Mouse (Mus musculus): ENCODE measurements around the gene Pinlyp.

- TF ChIP-seq CTCF (IDR thresholded peaks at IDR 0.05; ENCODE audit: low read depth, low read length) (no peak), POLR2A (IDR thresholded peaks at IDR 0.05; ENCODE audit: extremely low read depth, insufficient read depth, low read length) (no peak)
These were observed 1.7 kb upstream of the Pinlyp start for GRCm38 (mm10) chr7:24547534-24548036.

Measured in liver, adult 2 months (tissue).